Mouse (Mus musculus): ENCODE data around the gene Trpc4ap.

- TF ChIP-seq CTCF (IDR thresholded peaks at IDR 0.05; ENCODE audit: low read depth, low read length) (no peak), POLR2A (IDR thresholded peaks at IDR 0.05; ENCODE audit: extremely low read depth, insufficient read depth, low read length) (no peak)
These were observed 51.5 kb downstream of the Trpc4ap start for GRCm38 (mm10) chr2:155640656-155641055.
